Mouse (Mus musculus) left cerebral cortex, postnatal 4 days (tissue): Measurements from ENCODE around the gene Krtap4-16. TPM values are rescaled to one million over a fixed set of nuclear protein-coding genes. Genes with fewer than 3 reads are reported as not detected.
"Not testable (repeated sequence)": the region's sequence is repeated elsewhere in the genome, so short reads cannot be mapped to it uniquely, and the experiment has no call there.

ENCODE experiments used
- DNase-seq: peaks from one replicate; pipeline ENCODE4 v3.0.0-alpha.2; 2022
- intact Hi-C: fragments of 180-260 bp; cut with DNase I; formaldehyde crosslinking; loops from one replicate; pipeline ENCODE4 v1.15.1; 2025
- total RNA-seq, 2 experiments: library from RNA; stranded (reverse); gene quantifications; 2 replicates each; pipeline ENCODE4 v1.2.3; 2021

The Krtap4-16 gene
- not detected for total RNA-seq

DNA sequence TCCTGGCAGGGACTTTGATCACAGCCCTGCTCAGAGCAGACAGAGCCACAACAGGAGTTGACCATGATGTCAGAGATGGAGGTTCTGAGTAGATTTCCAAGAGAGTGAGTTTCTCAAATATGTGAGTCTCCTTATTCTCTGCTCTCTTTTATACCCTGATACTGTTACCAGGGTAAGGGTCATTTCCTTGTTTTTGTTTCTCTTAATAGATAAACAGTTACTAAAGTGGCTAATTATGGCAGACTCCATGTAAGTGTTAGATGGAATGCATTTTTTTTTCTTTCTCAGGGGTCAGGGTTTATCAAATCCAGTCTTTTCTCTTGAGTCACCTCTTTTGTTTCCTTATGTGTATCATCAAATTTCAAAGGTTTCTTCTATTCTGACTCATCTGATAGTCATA is at the start of gene Krtap4-16:
Gene Krtap4-16 (minus strand): TSS at position 101 of the 400 bp plus-strand sequence.
- DNase-seq, result no peak
- intact Hi-C loops, result no loop called here

DNA sequence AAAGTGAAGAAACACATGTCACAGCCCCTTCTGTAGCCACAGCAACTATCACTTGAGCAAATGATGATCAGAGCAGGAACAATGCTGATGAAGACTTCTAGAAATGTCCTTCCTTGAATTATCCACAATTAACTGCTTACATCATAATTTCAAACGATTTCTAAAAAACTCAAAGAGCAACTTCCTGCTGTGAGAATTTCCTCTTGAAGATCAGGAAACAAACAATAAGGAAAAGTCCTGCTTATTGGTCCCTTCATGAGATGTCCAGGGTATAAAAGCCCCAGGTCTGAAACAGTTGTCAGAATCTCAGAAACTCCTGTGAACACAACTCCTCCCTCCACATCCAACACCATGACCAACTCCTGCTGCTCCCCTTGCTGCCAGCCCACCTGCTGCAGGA is 27.5 kb upstream of the Krtap4-16 start, which contains the start of gene Gm11567:
Gene Gm11567 (plus strand): TSS at position 301 of the 400 bp plus-strand sequence.
- DNase-seq, intact Hi-C loops: not testable (repeated sequence)

DNA sequence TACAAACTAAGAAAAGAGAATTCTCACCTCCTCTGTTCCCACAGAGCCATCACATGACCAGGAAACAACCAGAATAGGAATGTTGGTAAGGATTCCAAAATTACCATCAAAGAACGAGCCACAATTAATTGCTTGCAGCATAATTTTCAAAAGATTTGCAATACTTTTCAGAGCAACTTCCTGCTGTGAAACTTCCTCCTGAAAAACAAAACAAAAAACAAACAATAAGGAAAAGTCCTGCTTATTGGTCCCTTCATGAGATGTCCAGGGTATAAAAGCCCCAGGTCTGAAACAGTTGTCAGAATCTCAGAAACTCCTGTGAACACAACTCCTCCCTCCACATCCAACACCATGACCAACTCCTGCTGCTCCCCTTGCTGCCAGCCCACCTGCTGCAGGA is 21.7 kb upstream of the Krtap4-16 start, which contains the start of gene Krtap9-1:
Gene Krtap9-1 (plus strand): TSS at position 301 of the 400 bp plus-strand sequence.
- DNase-seq, intact Hi-C loops: not testable (repeated sequence)

DNA sequence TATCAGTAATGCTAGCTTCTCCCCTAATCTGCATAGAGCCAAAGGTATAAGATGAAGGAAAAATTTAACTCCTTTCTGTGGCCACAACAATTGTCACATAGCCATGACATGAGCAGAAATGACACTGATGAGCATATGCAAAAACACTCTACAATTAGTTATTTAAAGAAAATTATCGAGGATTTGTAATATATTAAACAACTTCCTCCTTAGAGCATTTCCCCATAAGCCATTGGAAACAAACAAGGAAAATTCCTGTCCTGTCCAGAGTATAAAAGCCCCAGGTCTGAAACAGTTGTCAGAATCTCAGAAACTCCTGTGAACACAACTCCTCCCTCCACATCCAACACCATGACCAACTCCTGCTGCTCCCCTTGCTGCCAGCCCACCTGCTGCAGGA is 12.8 kb upstream of the Krtap4-16 start, which contains the start of gene Gm11559:
Gene Gm11559 (plus strand): TSS at position 301 of the 400 bp plus-strand sequence.
- intact Hi-C loops, DNase-seq: not testable (repeated sequence)

DNA sequence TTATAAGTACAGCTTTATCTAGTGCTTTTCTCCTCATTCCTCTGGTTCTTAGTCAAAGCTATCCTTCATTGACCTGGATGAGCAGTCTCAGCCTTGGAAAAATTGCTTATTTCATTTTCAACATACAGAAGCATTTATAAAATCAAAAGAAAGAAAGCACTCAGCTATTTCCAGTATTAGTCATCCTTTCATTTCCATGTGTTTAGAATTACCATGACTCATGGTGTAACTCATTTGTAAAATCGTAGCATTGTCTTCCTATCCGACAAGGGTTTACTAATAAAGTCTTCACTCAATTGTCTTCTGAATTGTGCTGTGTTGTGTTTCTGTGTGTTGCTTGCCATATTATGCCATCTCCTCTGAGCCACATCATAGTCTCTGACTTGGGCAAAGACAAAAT is 7.4 kb upstream of the Krtap4-16 start:
- intact Hi-C loops, result no loop called here
- DNase-seq, result no peak

DNA sequence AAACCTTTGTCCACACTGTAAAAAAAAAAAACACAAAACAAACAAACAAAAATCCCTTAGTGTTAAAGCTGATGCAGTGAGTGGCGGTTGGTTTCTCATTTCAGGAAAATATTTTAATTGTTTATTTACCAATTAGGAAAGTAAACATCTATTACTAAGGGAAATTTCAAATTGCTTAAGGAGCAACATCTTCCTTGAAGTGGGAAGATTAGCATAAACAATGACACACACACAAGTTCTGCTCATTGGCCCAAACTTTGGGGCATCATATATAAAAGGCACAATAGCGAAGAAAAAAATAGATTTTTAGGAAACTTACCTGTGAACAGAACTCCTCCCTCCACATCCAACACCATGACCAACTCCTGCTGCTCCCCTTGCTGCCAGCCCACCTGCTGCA is 6.2 kb upstream of the Krtap4-16 start, which contains the start of gene Gm11568:
Gene Gm11568 (plus strand): TSS at position 301 of the 400 bp plus-strand sequence.
- DNase-seq, result no peak
- intact Hi-C loops, result no loop called here

DNA sequence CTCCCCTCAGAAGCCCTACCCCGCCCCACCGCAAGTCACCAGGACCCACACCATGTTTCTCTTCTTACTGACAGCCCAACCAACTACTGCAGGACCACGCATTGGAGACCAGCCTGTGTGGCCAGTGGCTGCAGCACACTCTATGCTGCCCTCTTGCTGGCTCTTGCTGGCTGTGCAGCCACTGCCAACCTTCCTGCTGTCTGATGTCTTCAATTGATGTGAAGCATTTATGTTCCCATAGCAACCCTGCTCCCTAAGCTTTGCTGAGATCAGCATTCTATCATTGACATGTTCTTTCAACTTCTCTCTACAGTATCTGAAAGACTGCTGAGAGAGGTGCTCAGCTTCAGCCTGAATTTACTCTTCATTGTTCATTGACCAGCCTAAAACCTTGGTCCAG is 2.7 kb upstream of the Krtap4-16 start:
- intact Hi-C loops, result no loop called here
- peak; percentile 8 for DNase-seq

DNA sequence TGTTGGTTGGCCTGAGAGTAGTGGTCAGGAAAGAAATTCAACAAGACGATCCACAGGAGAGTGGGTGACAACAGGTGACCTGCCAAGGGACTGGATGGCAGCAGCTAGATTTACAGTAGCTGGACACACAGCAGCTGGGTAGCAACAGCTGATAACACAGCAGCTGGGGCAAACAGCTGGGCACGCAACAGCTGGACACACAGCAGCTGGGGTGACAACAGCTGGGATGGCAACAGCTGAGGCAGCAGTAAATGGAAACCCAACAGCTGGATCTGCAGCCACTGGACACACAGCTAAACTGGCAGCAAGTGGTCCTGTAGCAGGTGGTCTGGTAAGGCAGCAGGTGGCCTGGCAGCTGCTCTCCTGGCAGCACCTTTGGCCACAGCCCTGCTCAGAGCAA is 4.7 kb downstream of the Krtap4-16 start:
- intact Hi-C loops, result no loop called here

DNA sequence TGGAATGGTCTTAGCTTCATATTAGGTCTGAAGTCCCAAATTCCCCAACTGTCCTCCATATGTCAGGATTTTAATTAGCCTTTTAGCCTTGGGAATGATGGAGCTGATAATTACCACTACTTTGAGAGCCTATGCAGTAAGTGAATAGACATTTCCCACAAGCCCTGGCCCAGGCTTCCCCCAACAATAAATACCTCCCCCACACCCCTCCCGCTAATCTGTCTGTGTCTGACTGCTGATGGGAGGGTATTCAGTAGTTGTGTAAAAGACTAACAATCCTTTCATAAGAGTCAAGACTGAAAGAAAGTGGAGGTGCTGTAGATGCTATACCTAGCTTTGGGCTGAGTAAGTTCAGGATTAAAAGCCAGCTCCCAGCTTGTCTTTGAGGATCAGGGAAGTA is 9.2 kb downstream of the Krtap4-16 start:
- no peak for DNase-seq
- intact Hi-C loops, result no loop called here

More for the DNA sequence above, 4.7 kb downstream of the Krtap4-16 start:
- DNase-seq, result no peak

DNA sequence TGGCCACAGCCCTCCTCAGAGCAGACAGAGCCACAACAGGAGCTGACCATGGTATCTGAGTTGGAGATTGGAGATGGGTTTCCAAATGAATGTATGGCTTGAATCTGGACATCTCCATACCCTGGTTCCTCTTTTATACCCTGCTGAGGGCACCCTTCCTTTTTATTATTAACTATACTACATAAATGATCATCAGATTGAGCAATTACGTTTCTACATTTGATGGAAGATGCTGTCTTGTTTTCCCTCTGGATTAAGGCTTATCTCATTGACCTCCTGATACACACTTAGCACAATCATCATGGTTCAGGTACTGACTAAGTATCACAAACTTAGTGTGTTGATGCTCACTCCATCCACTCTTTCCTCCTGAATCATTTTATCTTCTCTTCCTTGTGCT is 13.4 kb downstream of the Krtap4-16 start, which contains the start of gene 2300003K06Rik:
Gene 2300003K06Rik (minus strand): TSS at position 101 of the 400 bp plus-strand sequence.
- DNase-seq, result no peak

DNA sequence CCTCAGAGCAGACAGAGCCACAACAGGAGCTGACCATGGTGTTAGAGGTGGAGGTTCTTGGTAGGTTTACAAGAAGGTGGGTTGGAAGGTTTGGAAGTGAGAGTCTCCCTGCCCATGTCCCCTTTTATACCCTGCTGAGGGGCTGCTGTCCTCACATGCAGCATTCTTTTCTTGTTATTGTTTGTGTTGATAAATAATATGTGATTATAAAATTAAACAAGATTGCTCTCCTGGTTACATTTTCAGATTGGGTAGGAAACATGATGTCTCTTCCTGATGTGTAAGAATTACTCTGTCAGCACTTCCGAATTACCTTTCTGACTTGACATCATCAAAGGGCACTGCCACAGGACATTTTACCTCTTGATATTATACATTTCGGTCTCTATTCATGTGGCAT is 35.8 kb downstream of the Krtap4-16 start, which contains the start of gene Gm11564:
Gene Gm11564 (minus strand): TSS at position 101 of the 400 bp plus-strand sequence.
- intact Hi-C loops, DNase-seq: not testable (repeated sequence)

More for the DNA sequence above, 13.4 kb downstream of the Krtap4-16 start, which contains the start of gene 2300003K06Rik:
- intact Hi-C loops, result no loop called here

DNA sequence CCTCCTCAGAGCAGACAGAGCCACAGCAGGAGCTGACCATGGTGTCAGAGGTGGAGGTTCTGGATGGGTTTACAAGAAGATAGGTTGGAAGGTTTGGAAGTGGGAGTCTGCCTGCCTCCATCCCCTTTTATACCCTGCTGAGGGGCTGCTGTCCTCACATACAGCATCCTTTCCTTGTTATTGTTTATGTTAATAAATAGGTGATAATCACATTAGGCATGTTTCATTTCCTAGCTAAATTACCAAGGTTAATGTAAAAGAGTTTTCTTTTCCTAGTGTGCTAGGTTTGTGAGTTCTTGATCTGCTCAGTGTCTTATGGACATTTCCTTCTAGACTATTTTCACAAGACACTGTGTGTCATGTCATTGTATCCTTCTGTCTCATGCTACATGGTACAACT is 41.6 kb downstream of the Krtap4-16 start, which contains the start of gene Krtap4-13:
Gene Krtap4-13 (minus strand): TSS at position 101 of the 400 bp plus-strand sequence.
- DNase-seq, intact Hi-C loops: not testable (repeated sequence)

DNA sequence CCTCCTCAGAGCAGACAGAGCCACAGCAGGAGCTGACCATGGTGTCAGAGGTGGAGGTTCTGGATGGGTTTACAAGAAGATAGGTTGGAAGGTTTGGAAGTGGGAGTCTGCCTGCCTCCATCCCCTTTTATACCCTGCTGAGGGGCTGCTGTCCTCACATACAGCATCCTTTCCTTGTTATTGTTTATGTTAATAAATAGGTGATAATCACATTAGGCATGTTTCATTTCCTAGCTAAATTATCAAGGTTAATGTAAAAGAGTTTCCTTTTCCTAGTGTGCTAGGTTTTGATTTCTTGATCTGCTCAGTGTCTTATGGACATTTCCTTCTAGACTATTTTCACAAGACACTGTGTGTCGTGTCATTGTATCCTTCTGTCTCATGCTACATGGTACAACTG is 47.1 kb downstream of the Krtap4-16 start, which contains the start of gene Gm11554:
Gene Gm11554 (minus strand): TSS at position 101 of the 400 bp plus-strand sequence.
- DNase-seq, intact Hi-C loops: not testable (repeated sequence)

Other genes with a start within 250 kb of the Krtap4-16 start
- not detected for gene Gm11938, start 248.3 kb downstream of the Krtap4-16 start, total RNA-seq
- not detected for gene Gm11937, start 241.4 kb downstream of the Krtap4-16 start, total RNA-seq
- gene Krtap2-4, start 236.8 kb downstream of the Krtap4-16 start, total RNA-seq, result not detected
- gene Gm11562, start 231.2 kb downstream of the Krtap4-16 start, total RNA-seq, result not detected
- gene Krtap4-1, start 223.4 kb downstream of the Krtap4-16 start, total RNA-seq, result not detected
- gene Krtap4-2, start 216.5 kb downstream of the Krtap4-16 start, total RNA-seq, result not detected
- not detected for gene Krtap4-7, start 207.5 kb downstream of the Krtap4-16 start, total RNA-seq
- not detected for gene Gm11555, start 201.4 kb downstream of the Krtap4-16 start, total RNA-seq
- not detected for gene Gm11563, start 192.6 kb downstream of the Krtap4-16 start, total RNA-seq
- not detected for gene Krtap4-6, start 185.6 kb downstream of the Krtap4-16 start, total RNA-seq
- not detected for gene Gm14190, start 160.9 kb downstream of the Krtap4-16 start, total RNA-seq
- gene Gm14180, start 117.3 kb downstream of the Krtap4-16 start, total RNA-seq, result not detected
- not detected for gene Gm11595, start 78.7 kb downstream of the Krtap4-16 start, total RNA-seq
- gene Krtap4-8, start 70.9 kb downstream of the Krtap4-16 start, total RNA-seq, result not detected
- not detected for gene Krtap4-9, start 66.4 kb downstream of the Krtap4-16 start, total RNA-seq
- gene Gm11596, start 58.1 kb downstream of the Krtap4-16 start, total RNA-seq, result not detected
- gene Gm11569, start 52.7 kb downstream of the Krtap4-16 start, total RNA-seq, result not detected
- not detected for gene Gm11554, start 47.2 kb downstream of the Krtap4-16 start, total RNA-seq
- not detected for gene Krtap4-13, start 41.7 kb downstream of the Krtap4-16 start, total RNA-seq
- gene Gm11564, start 35.9 kb downstream of the Krtap4-16 start, total RNA-seq, result not detected
- gene 2300003K06Rik, start 13.5 kb downstream of the Krtap4-16 start, total RNA-seq, result not detected
- not detected for gene Gm11568, start 6.3 kb upstream of the Krtap4-16 start, total RNA-seq
- not detected for gene Gm11559, start 12.9 kb upstream of the Krtap4-16 start, total RNA-seq
- not detected for gene Krtap9-1, start 21.8 kb upstream of the Krtap4-16 start, total RNA-seq
- gene Gm11567, start 27.6 kb upstream of the Krtap4-16 start, total RNA-seq, result not detected
- gene Krtap31-1, start 56.3 kb upstream of the Krtap4-16 start, total RNA-seq, result not detected
- not detected for gene Gm11565, start 63.1 kb upstream of the Krtap4-16 start, total RNA-seq
- not detected for gene Krtap31-2, start 84.7 kb upstream of the Krtap4-16 start, total RNA-seq
- gene Krtap9-5, start 96.9 kb upstream of the Krtap4-16 start, total RNA-seq, result not detected
- not detected for gene Krtap29-1, start 127.4 kb upstream of the Krtap4-16 start, total RNA-seq
- gene Krtap16-1, start 135.0 kb upstream of the Krtap4-16 start, total RNA-seq, result not detected
- gene Krtap17-1, start 142.4 kb upstream of the Krtap4-16 start, total RNA-seq, result not detected
- gene Krt33a, start 164.6 kb upstream of the Krtap4-16 start, total RNA-seq, result under 1 TPM in 1 of 2 experiments, not detected in 1; 0.30 TPM
- gene Krt33b, start 178.3 kb upstream of the Krtap4-16 start, total RNA-seq, result not detected
- gene Krt34, start 189.9 kb upstream of the Krtap4-16 start, total RNA-seq, result not detected
- gene Krt31, start 198.9 kb upstream of the Krtap4-16 start, total RNA-seq, result not detected
- gene Krt32, start 236.6 kb upstream of the Krtap4-16 start, total RNA-seq, result not detected
- not detected for gene Krt35, start 244.6 kb upstream of the Krtap4-16 start, total RNA-seq